Mouse (Mus musculus) CD4-positive helper T cell, adult 2 months (primary cell): Measurements from ENCODE around the gene Smg6.

ENCODE experiments used
- DNase-seq: peaks from one replicate; pipeline ENCODE4 v3.0.0-alpha.2; 2012; ENCODE audit warnings: low read depth, missing footprints, low spot score

The Smg6 gene

GRCm38 (mm10) chr11:75108909-75109308 is 183.3 kb downstream of the Smg6 start:
- DNase-seq: no peak

GRCm38 (mm10) chr11:75116379-75116778 is 190.8 kb downstream of the Smg6 start:
- DNase-seq: no peak

GRCm38 (mm10) chr11:75118141-75118540 is 192.5 kb downstream of the Smg6 start:
- no peak for DNase-seq

- no peak for DNase-seq
These were observed 193.7 kb downstream of the Smg6 start for GRCm38 (mm10) chr11:75119298-75119697.

GRCm38 (mm10) chr11:75119841-75120240 is 194.2 kb downstream of the Smg6 start:
- DNase-seq: no peak

GRCm38 (mm10) chr11:75121348-75121747 is 195.7 kb downstream of the Smg6 start:
- no peak for DNase-seq

GRCm38 (mm10) chr11:75124406-75124805 is 198.8 kb downstream of the Smg6 start:
- DNase-seq: no peak

- DNase-seq: no peak
These were observed 200.8 kb downstream of the Smg6 start for GRCm38 (mm10) chr11:75126384-75126783.

- no peak for DNase-seq
These were observed 203.9 kb downstream of the Smg6 start for GRCm38 (mm10) chr11:75129481-75129880.

- no peak for DNase-seq
These were observed 205.7 kb downstream of the Smg6 start for GRCm38 (mm10) chr11:75131300-75131699.

GRCm38 (mm10) chr11:75132278-75132677 is 206.7 kb downstream of the Smg6 start:
- DNase-seq: no peak

- DNase-seq: no peak
These were observed 207.8 kb downstream of the Smg6 start for GRCm38 (mm10) chr11:75133391-75133790.

- DNase-seq: no peak
These were observed 208.3 kb downstream of the Smg6 start for GRCm38 (mm10) chr11:75133951-75134350.

GRCm38 (mm10) chr11:75134485-75135068 is 209.0 kb downstream of the Smg6 start:
- no peak for DNase-seq

- no peak for DNase-seq
These were observed 209.7 kb downstream of the Smg6 start for GRCm38 (mm10) chr11:75135358-75135757.

- peak; percentile 44 for DNase-seq
These were observed 211.2 kb downstream of the Smg6 start for GRCm38 (mm10) chr11:75136666-75137398.

- no peak for DNase-seq
These were observed 213.7 kb downstream of the Smg6 start for GRCm38 (mm10) chr11:75139122-75139963.

GRCm38 (mm10) chr11:75140431-75140830 is 214.8 kb downstream of the Smg6 start:
- DNase-seq: no peak

- no peak for DNase-seq
These were observed 215.4 kb downstream of the Smg6 start for GRCm38 (mm10) chr11:75141038-75141437.

- DNase-seq: no peak
These were observed 216.3 kb downstream of the Smg6 start for GRCm38 (mm10) chr11:75141913-75142312.

- no peak for DNase-seq
These were observed 217.1 kb downstream of the Smg6 start for GRCm38 (mm10) chr11:75142749-75143148.

GRCm38 (mm10) chr11:75145841-75146240 is 220.2 kb downstream of the Smg6 start:
- DNase-seq: no peak
